Mouse (Mus musculus) adrenal gland, postnatal 25 days (tissue): ENCODE data around the gene Arl2bp. TPM values are rescaled to one million over a fixed set of nuclear protein-coding genes. Genes with fewer than 3 reads are reported as not detected.

Experiments used
- total RNA-seq: library from RNA; stranded (reverse); gene quantifications from 2 replicates; pipeline ENCODE4 v1.2.3, GENCODE M21; 2021

Arl2bp gene
- total RNA-seq, 1 experiment from 2014 or later, result 75.3 TPM

Other genes with a start within 250 kb of the Arl2bp start
- 2.9 and 3.8 TPM in 2 replicates for gene Nlrc5, start 232.2 kb upstream of the Arl2bp start, total RNA-seq
- 19.4 and 23.2 TPM in 2 replicates for gene Cpne2, start 133.6 kb upstream of the Arl2bp start, total RNA-seq
- gene Rspry1, start 64.7 kb upstream of the Arl2bp start, total RNA-seq, result 22.6 and 23.0 TPM in 2 replicates
- 39.8 and 49.6 TPM in 2 replicates for gene Fam192a, start 64.6 kb upstream of the Arl2bp start, total RNA-seq
- 0.67 TPM in 1 of 2 replicates, not detected in the other for gene Pllp, start 29.7 kb downstream of the Arl2bp start, total RNA-seq
- gene Ccl22, start 79.0 kb downstream of the Arl2bp start, total RNA-seq, result not detected in 2 replicates
- 23.0 and 25.2 TPM in 2 replicates for gene Cx3cl1, start 105.4 kb downstream of the Arl2bp start, total RNA-seq
- gene Ccl17, start 143.9 kb downstream of the Arl2bp start, total RNA-seq, result 0.70 TPM in 1 of 2 replicates, not detected in the other
- gene Coq9, start 171.7 kb downstream of the Arl2bp start, total RNA-seq, result 199 and 209 TPM in 2 replicates
- 112 and 175 TPM in 2 replicates for gene Ciapin1, start 171.8 kb downstream of the Arl2bp start, total RNA-seq
- 62.1 and 66.2 TPM in 2 replicates for gene Polr2c, start 190.8 kb downstream of the Arl2bp start, total RNA-seq
- gene Dok4, start 209.7 kb downstream of the Arl2bp start, total RNA-seq, result 8.8 and 15.3 TPM in 2 replicates